Mouse (Mus musculus): ENCODE data around the gene Psma6.

Gene Psma6

DNA sequence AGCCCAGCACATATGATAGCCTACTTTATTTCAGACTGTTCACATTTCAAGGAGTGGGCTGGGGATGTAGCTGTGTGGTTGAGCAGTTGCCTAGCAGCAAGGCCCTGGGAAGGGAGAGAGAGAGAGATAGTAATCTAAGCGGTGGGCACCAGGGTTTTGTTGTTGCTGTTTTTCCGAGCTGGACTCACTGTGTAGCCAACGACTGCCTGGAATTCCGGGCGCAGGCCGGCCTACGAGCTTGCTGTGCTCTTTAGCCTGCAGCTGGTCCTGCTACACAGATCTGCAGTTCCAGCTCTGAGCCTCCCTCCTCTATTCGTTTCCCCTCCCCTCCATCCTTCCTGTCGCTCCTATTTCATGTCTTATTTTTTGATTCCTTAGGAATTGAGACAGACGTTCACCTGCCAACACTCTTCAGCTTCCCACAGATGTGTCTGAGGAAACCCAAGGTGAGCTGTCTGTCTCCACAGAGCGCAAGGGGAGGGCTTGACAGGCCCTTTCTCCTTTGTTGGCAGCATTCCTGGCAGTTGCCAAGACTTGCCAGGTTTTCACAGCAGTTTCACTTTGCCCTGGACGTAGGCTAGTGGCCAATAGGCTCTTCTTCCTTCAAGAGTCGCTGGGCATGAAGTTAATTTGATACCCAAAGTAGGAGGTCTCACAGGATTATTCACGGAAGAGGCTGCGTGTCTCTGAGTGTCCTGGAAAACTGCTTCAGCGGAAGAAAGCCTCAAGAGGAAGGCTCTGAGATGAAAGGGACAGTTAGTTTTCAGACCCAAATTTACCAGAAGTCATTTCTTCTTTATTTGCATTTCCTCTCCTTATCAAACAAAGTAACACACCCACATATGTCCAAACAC lies 80.2 kb downstream of the Psma6 start:
- 18% methylated on average over 16 of the region's 16 CpGs for WGBS

DNA sequence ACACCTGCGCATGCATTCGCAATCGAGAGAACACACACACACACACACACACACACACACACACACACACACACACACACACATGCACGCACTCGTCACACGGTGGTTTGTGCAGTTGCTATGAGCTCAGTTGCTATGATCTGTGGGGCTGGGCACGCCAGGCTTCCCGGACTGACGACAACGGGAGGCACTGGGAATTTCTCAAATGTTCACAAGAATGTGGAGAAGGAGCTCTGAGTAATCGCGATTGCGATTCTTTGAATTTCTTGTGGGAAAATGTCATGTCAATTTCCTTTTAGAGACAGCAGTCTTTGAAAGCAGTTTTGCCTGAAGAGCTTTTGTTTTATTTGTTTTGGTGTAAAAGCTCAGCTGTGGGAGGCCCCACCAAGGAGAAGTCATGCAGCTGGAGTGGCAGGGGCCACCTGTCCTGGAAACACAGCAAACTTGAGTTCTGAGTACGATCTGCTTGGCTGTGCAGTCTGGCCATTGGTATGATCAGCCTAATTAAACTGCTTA lies 80.9 kb downstream of the Psma6 start:
- 27% methylated on average over 14 of the region's 14 CpGs for WGBS

DNA sequence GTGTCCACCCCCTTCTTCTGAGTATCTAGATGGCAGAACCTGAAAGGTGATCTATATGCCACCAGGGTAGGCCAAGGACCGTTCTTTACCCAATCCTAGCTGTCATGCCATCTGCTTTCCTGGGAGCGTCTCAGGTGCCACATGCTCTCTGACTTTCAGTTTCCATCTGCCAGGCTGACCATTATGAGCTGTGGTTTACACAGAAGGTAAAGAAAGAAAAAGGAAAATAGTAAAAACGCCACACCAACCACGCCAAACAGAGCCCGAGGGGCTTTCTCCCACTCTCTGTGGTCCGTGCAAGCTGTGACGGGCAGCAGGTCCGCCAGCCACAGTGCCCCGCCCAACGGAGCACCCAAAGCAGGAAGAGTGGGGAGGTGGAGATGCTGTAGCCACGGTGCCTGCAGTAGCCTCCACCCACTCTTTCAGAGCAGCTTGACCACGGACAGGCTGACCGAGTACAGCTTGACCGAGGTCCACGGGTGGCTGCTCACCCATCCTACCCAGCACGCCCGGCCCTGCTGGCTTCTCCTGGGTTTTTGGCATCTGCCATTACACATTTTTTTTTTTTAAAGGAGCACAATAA lies 81.5 kb downstream of the Psma6 start:
- 67% methylated on average over 17 of the region's 17 CpGs for WGBS

- WGBS = 54% methylated on average over 7 of the region's 7 CpGs
Observed at GRCm38 (mm10) chr12:55466088-55466701, 82.2 kb downstream of the Psma6 start.

- WGBS = 77% methylated on average over 5 of the region's 5 CpGs
Observed at GRCm38 (mm10) chr12:55466816-55467215, 82.8 kb downstream of the Psma6 start.

DNA sequence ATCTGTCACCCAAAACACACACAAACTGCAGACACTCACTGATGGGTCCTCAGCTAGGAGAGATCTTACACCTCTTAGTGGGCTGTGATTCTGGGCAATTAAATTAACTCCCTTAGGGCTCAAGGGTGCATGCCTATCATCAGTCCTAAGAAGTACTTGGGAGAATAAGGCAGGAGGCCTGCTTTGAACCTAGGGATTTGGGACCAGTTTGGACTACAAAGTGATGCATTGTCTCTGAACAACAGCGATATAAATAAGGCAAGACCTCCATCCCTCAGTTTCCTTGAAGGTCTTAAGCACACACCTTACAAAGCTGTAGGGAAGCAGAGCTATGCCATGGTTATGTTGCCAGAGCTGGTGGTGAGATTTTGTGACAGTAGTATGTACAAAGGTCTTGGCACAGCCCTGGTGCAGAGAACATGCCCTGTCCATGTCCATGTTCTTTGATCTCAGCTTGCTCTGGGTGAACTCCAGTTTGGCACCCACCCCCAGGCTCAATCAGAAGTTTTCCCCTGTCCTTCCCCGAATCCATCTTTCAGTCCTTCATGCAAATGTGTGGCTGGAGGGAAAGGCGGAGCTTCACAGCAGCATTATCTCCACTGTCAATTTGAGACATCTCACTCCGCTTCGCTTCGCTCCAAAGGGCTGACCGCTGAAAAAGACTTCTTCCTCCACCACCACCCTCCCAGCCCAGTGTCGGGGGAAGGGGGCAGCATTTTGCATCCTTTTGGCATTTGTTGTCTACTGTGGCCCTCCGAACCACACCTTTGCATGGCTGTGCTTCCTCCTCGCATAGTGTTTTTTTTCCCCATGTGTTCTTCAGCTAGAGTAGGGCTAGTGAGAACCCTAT lies 83.5 kb downstream of the Psma6 start:
- WGBS = 90% methylated on average over 10 of the region's 10 CpGs

All from cerebral cortex, adult 2 months (tissue).